Mouse (Mus musculus) liver, postnatal 0 days (tissue): ENCODE measurements at regions not wholly inside any gene's neighbourhood (a gene's known extent, or its start where the extent isn't known, plus 50 kb on each side); places are given as distances from the start of the nearest gene placed in this dataset.

Source experiments
- CTCF ChIP-seq: sonication (generic); IDR thresholded peaks from 2 replicates; pipeline ENCODE4 v1.5.1; 2016; ENCODE audit warnings: antibody characterized with exemption, low read depth
- EP300 ChIP-seq: IDR thresholded peaks from 2 replicates; pipeline ENCODE4 v1.6.1; 2016; ENCODE audit warnings: antibody characterized with exemption, low read depth, mild to moderate bottlenecking

DNA sequence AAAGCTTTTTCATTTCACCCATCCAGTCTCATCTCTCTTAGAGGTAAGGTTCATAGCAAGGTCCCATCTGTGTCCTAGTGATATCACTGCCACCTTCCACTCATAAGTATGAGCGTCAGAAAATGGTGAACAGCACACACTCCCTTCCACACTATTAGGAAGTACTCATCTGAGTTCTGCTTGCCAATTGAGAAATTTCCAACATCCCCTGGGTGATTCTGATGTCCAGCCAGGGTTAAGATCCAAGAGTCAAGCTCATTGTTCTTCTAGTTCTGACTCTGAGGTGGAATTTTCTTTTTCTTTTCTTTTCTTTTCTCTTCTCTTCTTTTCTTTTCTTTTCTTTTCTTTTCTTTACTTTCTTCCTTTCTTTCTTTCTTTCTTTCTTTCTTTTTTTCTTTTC, 577.3 kb downstream of the Rwdd3 start:
- TF ChIP-seq CTCF (no peak), EP300 (no peak)
